Mouse (Mus musculus) right cerebral cortex, postnatal 36 days (tissue): ENCODE measurements around the gene Schip1.
A peak's percentile ranks its signal among the peaks of the same experiment; 100 is the strongest.

Source experiments
- DNase-seq, 2 experiments: peaks; one replicate each; pipeline ENCODE4 v3.0.0; 2022; ENCODE audit warnings: low spot score in 2 of 2, mixed read lengths in 1 of 2

Gene Schip1

GRCm38 (mm10) chr3:68662386-68662785 lies 597.8 kb downstream of the Schip1 start:
- DNase-seq: no peak

DNA sequence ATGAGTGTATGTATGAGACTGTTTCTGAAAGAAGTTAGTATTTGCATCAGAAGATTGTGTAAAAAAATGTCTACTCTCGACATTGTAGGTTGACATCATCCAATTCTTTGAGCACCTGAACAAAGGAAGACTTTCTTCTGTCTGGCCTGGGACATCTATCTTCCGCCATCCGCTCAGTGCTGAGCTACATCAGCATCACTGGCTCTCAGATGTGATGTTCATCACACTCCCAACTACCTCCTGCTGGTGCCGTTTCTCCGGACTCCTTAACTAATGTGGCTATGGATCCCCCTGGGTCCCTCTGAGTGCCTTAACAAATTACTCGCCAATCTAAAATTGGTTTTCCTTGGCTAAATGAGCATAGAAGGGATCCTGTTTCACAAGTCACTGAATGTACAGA lies 599.7 kb downstream of the Schip1 start:
- DNase-seq: no peak

DNA sequence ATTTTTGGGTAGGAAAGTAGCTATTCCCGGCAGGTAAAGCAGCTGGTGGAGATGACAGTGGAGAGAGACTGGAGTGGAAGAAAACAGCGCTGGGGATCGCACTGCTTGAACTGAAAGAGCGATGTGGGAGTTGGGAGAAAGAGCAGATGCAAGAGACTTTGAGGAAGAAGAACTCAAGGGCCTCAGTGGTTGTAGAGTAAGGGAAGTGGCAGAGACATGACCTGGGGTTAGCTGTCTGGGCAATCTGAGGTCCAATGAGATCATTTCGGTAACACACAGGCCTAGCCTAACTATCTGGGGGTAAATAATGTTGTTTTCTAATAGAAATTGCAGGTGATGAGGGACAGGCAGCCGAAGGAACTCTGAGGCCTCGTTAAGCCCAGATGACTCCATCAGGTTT lies 601.8 kb downstream of the Schip1 start:
- no peak for DNase-seq

- DNase-seq: no peak
Measured at GRCm38 (mm10) chr3:68667852-68668251, 603.2 kb downstream of the Schip1 start.

GRCm38 (mm10) chr3:68669418-68669974 lies 604.9 kb downstream of the Schip1 start:
- no peak for DNase-seq

- no peak for DNase-seq
Measured at GRCm38 (mm10) chr3:68674721-68675120, 610.1 kb downstream of the Schip1 start.

DNA sequence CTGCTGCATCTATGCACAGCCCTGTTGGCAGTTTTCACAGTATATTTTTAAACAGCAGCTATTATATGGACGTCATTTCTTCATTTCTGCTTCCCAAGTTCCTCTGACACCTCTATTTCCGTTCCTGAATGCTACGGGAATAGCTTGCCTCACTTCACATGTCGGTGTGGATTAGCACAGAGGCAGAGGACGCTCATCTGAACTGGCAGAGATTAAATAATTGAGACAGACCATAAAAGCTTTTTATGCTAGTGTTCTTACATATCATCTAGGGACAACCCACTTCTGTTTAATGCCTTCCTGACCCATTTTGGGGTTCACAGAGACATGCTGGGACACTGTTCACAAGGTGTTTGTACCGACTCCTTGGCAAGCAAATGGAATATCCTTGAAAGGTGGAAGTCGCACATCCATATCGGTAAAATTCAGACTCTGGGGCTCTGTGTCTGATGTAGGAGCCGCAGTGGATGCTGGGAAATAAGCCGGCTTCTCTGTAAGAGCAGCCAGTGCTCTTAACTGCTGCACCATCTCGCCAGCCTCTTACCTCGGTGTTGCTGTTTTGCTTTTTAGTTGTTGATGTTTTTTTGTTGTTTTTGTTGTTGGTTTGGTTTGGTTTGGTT lies 610.7 kb downstream of the Schip1 start:
- peak in 1 of 2 experiments; percentile 69 for DNase-seq
